Mouse (Mus musculus): Measurements from ENCODE around the gene Ucn3. TPM values are rescaled to one million over a fixed set of nuclear protein-coding genes. Genes with fewer than 3 reads are reported as not detected.
A peak's percentile ranks its signal among the peaks of the same experiment; 100 is the strongest.
"Not testable (repeated sequence)": the region's sequence is repeated elsewhere in the genome, so short reads cannot be mapped to it uniquely, and the experiment has no call there.

The Ucn3 gene
- polyA plus RNA-seq, 1 experiment from 2014 or later, result not detected

- Histone ChIP-seq H3K4me3 (ENCODE audit: control insufficient read depth in 1 of 2, insufficient read depth in 1 of 2, low read depth in 1 of 2, low read length in 2 of 2) (no peak overlapping the region), H3K36me3 (ENCODE audit: control insufficient read depth, insufficient read depth, low read length) (peaks cover 9% of the 10 kb centered on the region; the same call in 1 of the 2 replicates), H3K9me3 (ENCODE audit: control insufficient read depth, low read length) (no peaks in the 10 kb centered on the region), H3K9ac (ENCODE audit: low read length) (no peak overlapping the region), H3K4me2 (ENCODE audit: low read length) (no peak overlapping the region), H3K27me3 (ENCODE audit: control insufficient read depth, insufficient read depth, low read length) (no peaks in the 10 kb centered on the region), H3K4me1 (ENCODE audit: control insufficient read depth in 2 of 2, insufficient read depth in 2 of 2, low read length in 2 of 2) (no peaks in the 10 kb centered on the region), H3K27ac (replicated peaks in 1 of 2; ENCODE audit: control insufficient read depth in 1 of 2, insufficient read depth in 1 of 2, low read depth in 2 of 2, low read length in 2 of 2) (no peak overlapping the region)
- ATAC-seq (ENCODE audit: insufficient number of reproducible peaks, insufficient read depth, low FRiP score, low read depth), result no peak
- WGBS, result 85% methylated on average over 9 of the region's 9 CpGs
Observed at GRCm38 (mm10) chr13:3899301-3899700, 45.8 kb downstream of the Ucn3 start.

DNA sequence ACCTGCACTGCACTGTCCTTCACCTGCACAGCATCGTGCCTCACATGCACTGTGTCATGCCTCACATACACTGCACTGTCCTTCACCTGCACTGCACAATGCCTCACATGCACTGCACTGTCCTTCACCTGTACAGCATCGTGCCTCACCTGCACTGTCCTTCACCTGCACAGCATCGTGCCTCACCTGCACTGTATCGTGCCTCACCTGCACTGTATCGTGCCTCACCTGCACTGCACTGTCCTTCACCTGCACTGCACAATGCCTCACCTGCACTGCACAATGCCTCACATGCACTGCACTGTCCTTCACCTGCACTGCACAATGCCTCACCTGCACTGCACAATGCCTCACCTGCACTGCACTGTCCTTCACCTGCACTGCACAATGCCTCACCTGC is 46.9 kb downstream of the Ucn3 start:
- not testable (repeated sequence) for ATAC-seq (ENCODE audit: insufficient number of reproducible peaks, insufficient read depth, low FRiP score, low read depth); H3K27ac ChIP-seq (replicated peaks in 1 of 2; ENCODE audit: control insufficient read depth in 1 of 2, insufficient read depth in 1 of 2, low read depth in 2 of 2, low read length in 2 of 2); H3K36me3 ChIP-seq (ENCODE audit: control insufficient read depth, insufficient read depth, low read length); H3K4me1 ChIP-seq (ENCODE audit: control insufficient read depth in 2 of 2, insufficient read depth in 2 of 2, low read length in 2 of 2); H3K9me3 ChIP-seq (ENCODE audit: control insufficient read depth, low read length); H3K4me3 ChIP-seq (ENCODE audit: control insufficient read depth in 1 of 2, insufficient read depth in 1 of 2, low read depth in 1 of 2, low read length in 2 of 2); H3K4me2 ChIP-seq (ENCODE audit: low read length); H3K27me3 ChIP-seq (ENCODE audit: control insufficient read depth, insufficient read depth, low read length); H3K9ac ChIP-seq (ENCODE audit: low read length)
- WGBS, result 93% methylated on average over 5 of the region's 5 CpGs

DNA sequence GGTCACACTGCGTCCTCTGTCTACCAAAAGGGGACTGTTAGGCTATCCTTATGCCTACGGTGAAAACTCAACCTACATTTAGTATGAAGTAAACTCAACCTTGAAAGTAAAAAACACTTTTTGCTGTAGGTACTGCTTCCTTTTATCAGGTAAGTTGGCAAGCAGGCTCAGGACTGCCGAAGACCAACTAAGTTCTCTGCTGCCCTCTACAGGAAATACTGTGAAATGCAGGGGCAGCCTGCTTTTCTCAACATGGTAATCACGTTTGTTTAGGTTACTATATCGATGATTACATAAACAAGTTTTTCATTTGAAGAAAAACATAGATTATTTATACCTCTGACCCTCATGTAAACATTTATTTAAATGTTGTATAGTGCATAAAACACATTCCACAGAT is 48.2 kb downstream of the Ucn3 start:
- peaks cover 0 to 4% of the 10 kb centered on the region in 2 experiments; a peak in 3 of 4 replicates for H3K4me1 ChIP-seq (ENCODE audit: control insufficient read depth in 2 of 2, insufficient read depth in 2 of 2, low read length in 2 of 2)

GRCm38 (mm10) chr13:3896032-3896431 is 49.1 kb downstream of the Ucn3 start:
- Histone ChIP-seq H3K27ac (replicated peaks in 1 of 2; ENCODE audit: control insufficient read depth in 1 of 2, insufficient read depth in 1 of 2, low read depth in 2 of 2, low read length in 2 of 2) (no peak overlapping the region), H3K9me3 (ENCODE audit: control insufficient read depth, low read length) (no peaks in the 10 kb centered on the region), H3K4me1 (ENCODE audit: control insufficient read depth in 2 of 2, insufficient read depth in 2 of 2, low read length in 2 of 2) (peaks cover 3 to 10% of the 10 kb centered on the region in 2 experiments; a peak in 3 of 4 replicates), H3K9ac (ENCODE audit: low read length) (no peak overlapping the region), H3K36me3 (ENCODE audit: control insufficient read depth, insufficient read depth, low read length) (peaks cover 5% of the 10 kb centered on the region; the same call in 1 of the 2 replicates), H3K27me3 (ENCODE audit: control insufficient read depth, insufficient read depth, low read length) (no peaks in the 10 kb centered on the region), H3K4me3 (ENCODE audit: control insufficient read depth in 1 of 2, insufficient read depth in 1 of 2, low read depth in 1 of 2, low read length in 2 of 2) (no peak overlapping the region), H3K4me2 (ENCODE audit: low read length) (no peak overlapping the region)
- ATAC-seq (ENCODE audit: insufficient number of reproducible peaks, insufficient read depth, low FRiP score, low read depth), result no peak
- WGBS, result 83% methylated on average over 6 of the region's 6 CpGs

More for the DNA sequence above, 48.2 kb downstream of the Ucn3 start:
- ATAC-seq (ENCODE audit: insufficient number of reproducible peaks, insufficient read depth, low FRiP score, low read depth), result no peak
- no peak overlapping the region for H3K27ac ChIP-seq (replicated peaks in 1 of 2; ENCODE audit: control insufficient read depth in 1 of 2, insufficient read depth in 1 of 2, low read depth in 2 of 2, low read length in 2 of 2)
- no peak overlapping the region for H3K9ac ChIP-seq (ENCODE audit: low read length)
- H3K4me3 ChIP-seq (ENCODE audit: control insufficient read depth in 1 of 2, insufficient read depth in 1 of 2, low read depth in 1 of 2, low read length in 2 of 2), result no peak overlapping the region
- H3K4me2 ChIP-seq (ENCODE audit: low read length), result no peak overlapping the region
- peaks cover 5% of the 10 kb centered on the region; the same call in 1 of the 2 replicates for H3K36me3 ChIP-seq (ENCODE audit: control insufficient read depth, insufficient read depth, low read length)
- H3K27me3 ChIP-seq (ENCODE audit: control insufficient read depth, insufficient read depth, low read length), result no peaks in the 10 kb centered on the region
- WGBS, result 34% methylated on average over 5 of the region's 5 CpGs
- no peaks in the 10 kb centered on the region for H3K9me3 ChIP-seq (ENCODE audit: control insufficient read depth, low read length)

DNA sequence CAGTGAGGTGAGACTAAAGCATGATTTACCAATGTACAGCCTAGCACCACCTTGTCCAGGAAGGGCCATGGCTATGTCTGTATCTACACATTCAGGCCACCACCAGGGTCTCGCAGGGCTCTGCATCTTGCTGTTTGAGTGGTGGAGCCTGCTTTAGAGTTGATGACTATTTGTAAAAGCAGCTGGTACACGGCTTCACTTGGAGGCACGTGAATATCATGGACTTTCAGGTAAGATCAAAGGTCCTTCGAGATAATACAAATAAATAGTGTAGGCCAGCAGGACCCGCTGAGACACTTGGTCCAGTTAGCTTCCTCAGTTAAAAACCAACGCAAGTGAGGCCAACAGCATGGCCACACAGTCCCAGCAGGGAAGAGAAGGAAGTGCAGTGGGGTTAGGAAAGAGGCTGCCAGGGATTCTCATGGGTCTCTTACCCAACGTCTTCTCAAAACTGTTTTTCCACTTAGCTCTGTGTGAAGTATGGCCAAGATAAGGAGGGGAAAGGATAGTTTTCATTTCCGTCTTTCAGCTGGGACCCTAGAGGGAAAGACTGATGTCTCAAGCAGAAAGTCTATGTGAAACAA is 49.7 kb downstream of the Ucn3 start:
- Histone ChIP-seq H3K27ac (replicated peaks in 1 of 2; ENCODE audit: control insufficient read depth in 1 of 2, insufficient read depth in 1 of 2, low read depth in 2 of 2, low read length in 2 of 2) (no peak overlapping the region), H3K4me1 (ENCODE audit: control insufficient read depth in 2 of 2, insufficient read depth in 2 of 2, low read length in 2 of 2) (peaks cover 3 to 10% of the 10 kb centered on the region in 2 experiments; a peak in 3 of 4 replicates), H3K9me3 (ENCODE audit: control insufficient read depth, low read length) (no peaks in the 10 kb centered on the region), H3K4me2 (ENCODE audit: low read length) (no peak overlapping the region), H3K9ac (ENCODE audit: low read length) (no peak overlapping the region), H3K4me3 (ENCODE audit: control insufficient read depth in 1 of 2, insufficient read depth in 1 of 2, low read depth in 1 of 2, low read length in 2 of 2) (no peak overlapping the region), H3K27me3 (ENCODE audit: control insufficient read depth, insufficient read depth, low read length) (no peaks in the 10 kb centered on the region), H3K36me3 (ENCODE audit: control insufficient read depth, insufficient read depth, low read length) (peaks cover 5% of the 10 kb centered on the region; the same call in 1 of the 2 replicates)
- 72% methylated on average over 8 of the region's 8 CpGs for WGBS
- ATAC-seq (ENCODE audit: insufficient number of reproducible peaks, insufficient read depth, low FRiP score, low read depth), result no peak

- WGBS, result 66% methylated on average over 8 of the region's 8 CpGs
- Histone ChIP-seq H3K4me3 (ENCODE audit: control insufficient read depth in 1 of 2, insufficient read depth in 1 of 2, low read depth in 1 of 2, low read length in 2 of 2) (no peak overlapping the region), H3K9ac (ENCODE audit: low read length) (no peak overlapping the region), H3K4me2 (ENCODE audit: low read length) (no peak overlapping the region), H3K27me3 (ENCODE audit: control insufficient read depth, insufficient read depth, low read length) (no peaks in the 10 kb centered on the region), H3K27ac (replicated peaks in 1 of 2; ENCODE audit: control insufficient read depth in 1 of 2, insufficient read depth in 1 of 2, low read depth in 2 of 2, low read length in 2 of 2) (no peak overlapping the region), H3K4me1 (ENCODE audit: control insufficient read depth in 2 of 2, insufficient read depth in 2 of 2, low read length in 2 of 2) (peaks cover 3 to 13% of the 10 kb centered on the region in 2 experiments; a peak in 3 of 4 replicates), H3K36me3 (ENCODE audit: control insufficient read depth, insufficient read depth, low read length) (peaks cover 4% of the 10 kb centered on the region; the same call in 1 of the 2 replicates), H3K9me3 (ENCODE audit: control insufficient read depth, low read length) (no peaks in the 10 kb centered on the region)
- no peak for ATAC-seq (ENCODE audit: insufficient number of reproducible peaks, insufficient read depth, low FRiP score, low read depth)
Observed at GRCm38 (mm10) chr13:3894549-3894948, 50.6 kb downstream of the Ucn3 start.

GRCm38 (mm10) chr13:3893126-3893734 is 51.9 kb downstream of the Ucn3 start:
- under 1% methylated on average over 35 of the region's 35 CpGs for WGBS
- no peaks in the 10 kb centered on the region for H3K9me3 ChIP-seq (ENCODE audit: control insufficient read depth, low read length)
- peak overlapping the region; percentile 81 to 82 for H3K27ac ChIP-seq (replicated peaks in 1 of 2; ENCODE audit: control insufficient read depth in 1 of 2, insufficient read depth in 1 of 2, low read depth in 2 of 2, low read length in 2 of 2)
- H3K4me3 ChIP-seq (ENCODE audit: control insufficient read depth in 1 of 2, insufficient read depth in 1 of 2, low read depth in 1 of 2, low read length in 2 of 2), result peak overlapping the region; percentile 56 to 91
- H3K4me2 ChIP-seq (ENCODE audit: low read length), result peak overlapping the region; percentile 74
- peak; percentile 98 for ATAC-seq (ENCODE audit: insufficient number of reproducible peaks, insufficient read depth, low FRiP score, low read depth)
- H3K36me3 ChIP-seq (ENCODE audit: control insufficient read depth, insufficient read depth, low read length), result peaks cover 6% of the 10 kb centered on the region
- H3K9ac ChIP-seq (ENCODE audit: low read length), result peak overlapping the region; percentile 85
- H3K27me3 ChIP-seq (ENCODE audit: control insufficient read depth, insufficient read depth, low read length), result no peaks in the 10 kb centered on the region
- peaks cover 3 to 13% of the 10 kb centered on the region in 2 experiments; a peak in 3 of 4 replicates for H3K4me1 ChIP-seq (ENCODE audit: control insufficient read depth in 2 of 2, insufficient read depth in 2 of 2, low read length in 2 of 2)

Data from heart, embryonic 14.5 days (tissue).